ENCODE assay signal across 7 mouse cellular contexts in genomic region chr2:75588572-75588971, GRCm38 (mm10).
DNase-seq lines count a peak whose midpoint lies in the region; ATAC-seq lines count a peak whose summit lies in the region.

No protein-coding gene starts in this region.

- DNase-seq in 3T3-L1 (ENCODE audit: low read depth, low spot score) (peak; percentile 96), 416B (ENCODE audit: low read depth) (peak; percentile 82)
- peak; percentile 45 for DNase-seq in c-Kit-negative CD71-positive TER-119-positive erythroid progenitor cells, embryonic 14.5 days (ENCODE audit: low read depth, low spot score)
- DNase-seq in layer of hippocampus, adult 8-10 months (ENCODE audit: low spot score in 2 of 2), result peak; percentile 47 to 69
- peak; percentile 69 for DNase-seq in skeletal muscle tissue, adult 2 months (ENCODE audit: low read depth, low spot score)

- ATAC-seq in frontal cortex, adult (ENCODE audit: low TSS enrichment), result peak; percentile 59; the same call in 1 of the 2 replicates
- peak; percentile 48 for ATAC-seq in megakaryocyte, adult 5-6 weeks (ENCODE audit: poor library complexity, severe bottlenecking)

Comparison
In these comparisons a context has a peak if more than half of its experiments do, and no peak if none do; other contexts are left out.
1. Peak in every context shown above with its lines: DNase-seq and ATAC-seq.
2. DNase-seq: peak in every context shown above with its lines; median percentile 96 in 3T3-L1; 82 in 416B; 69 in skeletal muscle tissue, adult 2 months; 58 in layer of hippocampus, adult 8-10 months; 45 in c-Kit-negative CD71-positive TER-119-positive erythroid progenitor cells, embryonic 14.5 days.